Mouse (Mus musculus) left cerebral cortex, adult 8-10 months (tissue): ENCODE results near the gene Leng1. TPM values are rescaled to one million over a fixed set of nuclear protein-coding genes. Genes with fewer than 3 reads are reported as not detected.

Experiments used
- DNase-seq, 2 experiments: peaks; one replicate each; pipeline ENCODE4 v3.0.0; 2022; ENCODE audit warnings: low spot score in 2 of 2
- total RNA-seq, 4 experiments: library from RNA; stranded (reverse); gene quantifications; 2 replicates each; pipeline ENCODE4 v1.2.4; 2022

Gene Leng1
- total RNA-seq, 4 experiments from 2014 or later = 5.7 to 7.6 (median 5.8) TPM

GRCm38 (mm10) chr7:3692382-3692986 is 26.8 kb upstream of the Leng1 start, which contains the start of gene Tsen34:
TSS of gene Tsen34 (plus strand) at chr7:3692863.
- no peak for DNase-seq

GRCm38 (mm10) chr7:3691919-3692318 is 26.3 kb upstream of the Leng1 start:
- DNase-seq = no peak

GRCm38 (mm10) chr7:3685400-3686187 is 20.0 kb upstream of the Leng1 start:
- DNase-seq = no peak

- no peak for DNase-seq
Measured at GRCm38 (mm10) chr7:3684698-3685097, 19.1 kb upstream of the Leng1 start.

GRCm38 (mm10) chr7:3683908-3684550 is 18.4 kb upstream of the Leng1 start:
- no peak for DNase-seq

GRCm38 (mm10) chr7:3677342-3677741 is 11.7 kb upstream of the Leng1 start, which contains the start of gene Tmc4:
TSS of gene Tmc4 (minus strand) at chr7:3677553.
- DNase-seq = no peak

- DNase-seq = no peak
Measured at GRCm38 (mm10) chr7:3676371-3676770, 10.7 kb upstream of the Leng1 start.

- no peak for DNase-seq
Measured at GRCm38 (mm10) chr7:3675228-3675548, 9.5 kb upstream of the Leng1 start.

- DNase-seq = peak; percentile 59 to 67
Measured at GRCm38 (mm10) chr7:3674507-3675227, 9.0 kb upstream of the Leng1 start.

- no peak for DNase-seq
Measured at GRCm38 (mm10) chr7:3666921-3667391, 1.3 kb upstream of the Leng1 start.

GRCm38 (mm10) chr7:3664524-3665214 is 971 bp downstream of the Leng1 start:
- DNase-seq = no peak

- DNase-seq = no peak
Measured at GRCm38 (mm10) chr7:3658578-3658977, 7.1 kb downstream of the Leng1 start.

GRCm38 (mm10) chr7:3656966-3657365 is 8.7 kb downstream of the Leng1 start:
- DNase-seq = no peak

GRCm38 (mm10) chr7:3646641-3647040 is 19.0 kb downstream of the Leng1 start:
- no peak for DNase-seq

- no peak for DNase-seq
Measured at GRCm38 (mm10) chr7:3646188-3646587, 19.5 kb downstream of the Leng1 start.

GRCm38 (mm10) chr7:3645488-3646025 is 20.1 kb downstream of the Leng1 start:
- DNase-seq = no peak

- peak; percentile 96 to 100 for DNase-seq
Measured at GRCm38 (mm10) chr7:3644672-3645487, 20.8 kb downstream of the Leng1 start, which contains the start of gene Cnot3. TSS of gene Cnot3 (plus strand) at chr7:3645268.

- no peak for DNase-seq
Measured at GRCm38 (mm10) chr7:3644348-3644671, 21.3 kb downstream of the Leng1 start.

GRCm38 (mm10) chr7:3643843-3644242 is 21.8 kb downstream of the Leng1 start:
- DNase-seq = no peak

- DNase-seq = no peak
Measured at GRCm38 (mm10) chr7:3643412-3643811, 22.2 kb downstream of the Leng1 start.
